Mouse (Mus musculus): Measurements from ENCODE around the gene Slc4a4. TPM values are rescaled to one million over a fixed set of nuclear protein-coding genes. Genes with fewer than 3 reads are reported as not detected.

The Slc4a4 gene
- 100 to 1,000 TPM; 139 to 170 TPM for total RNA-seq (2021)

GRCm38 (mm10) chr5:88886668-88887555 is at the start of gene Slc4a4:
TSS of gene Slc4a4 (plus strand) at chr5:88886818.
- DNase-seq (ENCODE audit: extremely low spot score in 1 of 2, low spot score in 1 of 2): peak; percentile 28 to 33

- no peak for DNase-seq (ENCODE audit: extremely low spot score in 1 of 2, low spot score in 1 of 2)
Measured at GRCm38 (mm10) chr5:88840080-88840798, 46.4 kb upstream of the Slc4a4 start.

- DNase-seq (ENCODE audit: extremely low spot score in 1 of 2, low spot score in 1 of 2): no peak
Measured at GRCm38 (mm10) chr5:88857311-88857710, 29.3 kb upstream of the Slc4a4 start.

GRCm38 (mm10) chr5:88857801-88858200 is 28.8 kb upstream of the Slc4a4 start:
- DNase-seq (ENCODE audit: extremely low spot score in 1 of 2, low spot score in 1 of 2): no peak

- no peak for DNase-seq (ENCODE audit: extremely low spot score in 1 of 2, low spot score in 1 of 2)
Measured at GRCm38 (mm10) chr5:88858226-88858625, 28.4 kb upstream of the Slc4a4 start.

- DNase-seq (ENCODE audit: extremely low spot score in 1 of 2, low spot score in 1 of 2): peak in 1 of 2 experiments; percentile 25
Measured at GRCm38 (mm10) chr5:88862163-88862562, 24.5 kb upstream of the Slc4a4 start.

GRCm38 (mm10) chr5:88862794-88863193 is 23.8 kb upstream of the Slc4a4 start:
- no peak for DNase-seq (ENCODE audit: extremely low spot score in 1 of 2, low spot score in 1 of 2)

GRCm38 (mm10) chr5:88884101-88884500 is 2.5 kb upstream of the Slc4a4 start:
- DNase-seq (ENCODE audit: extremely low spot score in 1 of 2, low spot score in 1 of 2): peak in 1 of 2 experiments; percentile 57

GRCm38 (mm10) chr5:88885503-88885902 is 1.1 kb upstream of the Slc4a4 start:
- DNase-seq (ENCODE audit: extremely low spot score in 1 of 2, low spot score in 1 of 2): no peak

- no peak for DNase-seq (ENCODE audit: extremely low spot score in 1 of 2, low spot score in 1 of 2)
Measured at GRCm38 (mm10) chr5:88885944-88886343, 674 bp upstream of the Slc4a4 start.

GRCm38 (mm10) chr5:88886349-88886667 is 310 bp upstream of the Slc4a4 start:
- DNase-seq (ENCODE audit: extremely low spot score in 1 of 2, low spot score in 1 of 2): no peak

GRCm38 (mm10) chr5:88887556-88888412 is 1.2 kb downstream of the Slc4a4 start:
- DNase-seq (ENCODE audit: extremely low spot score in 1 of 2, low spot score in 1 of 2): peak in 1 of 2 experiments; percentile 7

- DNase-seq (ENCODE audit: extremely low spot score in 1 of 2, low spot score in 1 of 2): no peak
Measured at GRCm38 (mm10) chr5:88888413-88888700, 1.7 kb downstream of the Slc4a4 start.

- DNase-seq (ENCODE audit: extremely low spot score in 1 of 2, low spot score in 1 of 2): no peak
Measured at GRCm38 (mm10) chr5:88889326-88889725, 2.7 kb downstream of the Slc4a4 start.

- no peak for DNase-seq (ENCODE audit: extremely low spot score in 1 of 2, low spot score in 1 of 2)
Measured at GRCm38 (mm10) chr5:88890146-88890545, 3.5 kb downstream of the Slc4a4 start.

GRCm38 (mm10) chr5:88896574-88896973 is 10.0 kb downstream of the Slc4a4 start:
- no peak for DNase-seq (ENCODE audit: extremely low spot score in 1 of 2, low spot score in 1 of 2)

GRCm38 (mm10) chr5:88903111-88903510 is 16.5 kb downstream of the Slc4a4 start:
- no peak for DNase-seq (ENCODE audit: extremely low spot score in 1 of 2, low spot score in 1 of 2)

- DNase-seq (ENCODE audit: extremely low spot score in 1 of 2, low spot score in 1 of 2): no peak
Measured at GRCm38 (mm10) chr5:88903526-88903925, 16.9 kb downstream of the Slc4a4 start.

GRCm38 (mm10) chr5:88904841-88905240 is 18.2 kb downstream of the Slc4a4 start:
- no peak for DNase-seq (ENCODE audit: extremely low spot score in 1 of 2, low spot score in 1 of 2)

GRCm38 (mm10) chr5:88907615-88908014 is 21.0 kb downstream of the Slc4a4 start:
- no peak for DNase-seq (ENCODE audit: extremely low spot score in 1 of 2, low spot score in 1 of 2)

- DNase-seq (ENCODE audit: extremely low spot score in 1 of 2, low spot score in 1 of 2): no peak
Measured at GRCm38 (mm10) chr5:88912629-88913028, 26.0 kb downstream of the Slc4a4 start.
